Comparison of ENCODE assay signal across 25 mouse cellular contexts in genomic region chr12:107656846-107657245, GRCm38 (mm10).
DNase-seq lines count a peak whose midpoint lies in the region; ATAC-seq lines count a peak whose summit lies in the region.
"Had no signal": no experiment of that assay in that cellular context is flagged by ENCODE, and none has a peak within 500 bp of the region (broad histone marks: within the 10 kb centered on the region; RNA-seq: fewer than 3 reads in every experiment).

No protein-coding gene starts in this region.

- H3K4me3 ChIP-seq in midbrain, embryonic 14.5 days (replicated peaks; ENCODE audit: low read depth, low read length) = no peak overlapping the region
- H3K4me3 ChIP-seq in midbrain, embryonic 16.5 days (ENCODE audit: low read depth, low read length) = no peak overlapping the region
- no peak overlapping the region for H3K4me3 ChIP-seq in limb, embryonic 13.5 days
- H3K4me3 ChIP-seq: erythroblast, embryonic 14.5 days; gastrocnemius, adult 2 months; heart, adult 2 months; heart, embryonic 12.5 days; hindbrain, embryonic 10.5 days; intestine, embryonic 15.5 days had no signal

- 0 out of 2 replicates have a peak, but pooled peaks cover 5% of the 10 kb centered on the region for H3K4me1 ChIP-seq in midbrain, embryonic 14.5 days (ENCODE audit: control insufficient read depth, insufficient read depth, low read length)
- H3K4me1 ChIP-seq in midbrain, embryonic 16.5 days (ENCODE audit: control insufficient read depth, insufficient read depth, low read length) = peaks cover 2% of the 10 kb centered on the region; the same call in 1 of the 2 replicates
- H3K4me1 ChIP-seq in limb, embryonic 13.5 days = peaks cover 49% of the 10 kb centered on the region
- H3K4me1 ChIP-seq: intestine, embryonic 15.5 days had no signal

- H3K36me3 ChIP-seq in midbrain, embryonic 14.5 days (ENCODE audit: control insufficient read depth, insufficient read depth, low read length) = no peaks in the 10 kb centered on the region
- no peaks in the 10 kb centered on the region for H3K36me3 ChIP-seq in midbrain, embryonic 16.5 days (ENCODE audit: control insufficient read depth, insufficient read depth, low read length)
- H3K36me3 ChIP-seq in limb, embryonic 13.5 days = no peaks in the 10 kb centered on the region
- H3K36me3 ChIP-seq: G1E; heart, embryonic 12.5 days; hindbrain, embryonic 10.5 days; intestine, embryonic 15.5 days had no signal

- no peak for ATAC-seq in midbrain, embryonic 14.5 days (ENCODE audit: low FRiP score, low TSS enrichment)
- ATAC-seq in midbrain, embryonic 16.5 days = no peak
- ATAC-seq in limb, embryonic 13.5 days (ENCODE audit: low FRiP score, low read depth) = no peak
- ATAC-seq: CD4-positive, CD25-positive, alpha-beta regulatory T cell, adult 4 months; forebrain, postnatal 0 days; intestine, embryonic 15.5 days had no signal

- H3K4me2 ChIP-seq in midbrain, embryonic 14.5 days (ENCODE audit: low read length) = no peak overlapping the region
- no peak overlapping the region for H3K4me2 ChIP-seq in midbrain, embryonic 16.5 days (ENCODE audit: low read length)
- 0 out of 2 replicates have a peak overlapping the region, but pooled peaks have one; percentile 14 for H3K4me2 ChIP-seq in limb, embryonic 13.5 days (replicated peaks)
- H3K4me2 ChIP-seq: heart, embryonic 12.5 days; hindbrain, embryonic 14.5 days; intestine, embryonic 15.5 days had no signal

- H3K27me3 ChIP-seq in midbrain, embryonic 14.5 days (ENCODE audit: control insufficient read depth, insufficient read depth, low read length) = no peaks in the 10 kb centered on the region
- H3K27me3 ChIP-seq in midbrain, embryonic 16.5 days (ENCODE audit: control insufficient read depth, insufficient read depth, low read depth, low read length) = no peaks in the 10 kb centered on the region
- H3K27me3 ChIP-seq in limb, embryonic 13.5 days = peaks cover 11% of the 10 kb centered on the region; the same call in 1 of the 2 replicates
- H3K27me3 ChIP-seq: intestine, embryonic 15.5 days had no signal

- WGBS in midbrain, embryonic 14.5 days = 54% methylated on average over 5 of the region's 5 CpGs
- WGBS in midbrain, embryonic 16.5 days = 53% methylated on average over 5 of the region's 5 CpGs
- WGBS in limb, embryonic 13.5 days = 24% methylated on average over 5 of the region's 5 CpGs

- H3K9me3 ChIP-seq in midbrain, embryonic 14.5 days (ENCODE audit: control insufficient read depth, low read length) = no peaks in the 10 kb centered on the region
- no peaks in the 10 kb centered on the region for H3K9me3 ChIP-seq in midbrain, embryonic 16.5 days (replicated peaks; ENCODE audit: control insufficient read depth, low read length, poor library complexity, severe bottlenecking)
- H3K9me3 ChIP-seq in limb, embryonic 13.5 days = no peaks in the 10 kb centered on the region
- H3K9me3 ChIP-seq: heart, embryonic 12.5 days; hindbrain, embryonic 10.5 days; intestine, embryonic 15.5 days had no signal

- no peak overlapping the region for H3K27ac ChIP-seq in midbrain, embryonic 14.5 days (replicated peaks; ENCODE audit: low read depth, low read length)
- H3K27ac ChIP-seq in midbrain, embryonic 16.5 days (ENCODE audit: low read length) = no peak overlapping the region
- H3K27ac ChIP-seq in limb, embryonic 13.5 days = no peak overlapping the region
- H3K27ac ChIP-seq: gastrocnemius, adult 2 months; heart, adult 2 months; hindbrain, embryonic 10.5 days; hindbrain, embryonic 14.5 days; intestine, embryonic 15.5 days had no signal

- intact Hi-C loops in gastrocnemius, postnatal 14 days (cut with DNase I; ENCODE audit: low total_unique reads) = no loop called here

- H3K9ac ChIP-seq in midbrain, embryonic 14.5 days (replicated peaks; ENCODE audit: low read length) = no peak overlapping the region
- no peak overlapping the region for H3K9ac ChIP-seq in midbrain, embryonic 16.5 days (ENCODE audit: low read depth, low read length)
- H3K9ac ChIP-seq in limb, embryonic 13.5 days = no peak overlapping the region
- H3K9ac ChIP-seq: forebrain, postnatal 0 days; heart, embryonic 12.5 days; hindbrain, embryonic 14.5 days; intestine, embryonic 15.5 days had no signal

- DNase-seq in embryo, embryonic 10.5 days (ENCODE audit: low spot score) = peak; percentile 15
- no peak for DNase-seq in embryo, embryonic 10 days (ENCODE audit: low spot score)
- peak; percentile 13 for DNase-seq in midbrain, embryonic 14.5 days
- DNase-seq in forelimb bud, embryonic 11.5 days (ENCODE audit: low read depth, low spot score) = peak; percentile 48
- no peak for DNase-seq in adrenal gland, postnatal 4 days (ENCODE audit: low spot score in 2 of 2)
- DNase-seq in gastrocnemius, postnatal 14 days = no peak
- DNase-seq: adrenal gland, adult 8-10 months; adrenal gland, postnatal 36 days; B cell, adult 2 months; cerebellum, adult 11 months; cerebellum, adult 8-10 months; cerebellum, postnatal 14 days; forebrain, postnatal 0 days; gastrocnemius, adult 2 months; gastrocnemius, postnatal 36 days; heart, adult 2 months had no signal

Comparison
In these comparisons a context has a peak if more than half of its experiments do, and no peak if none do; other contexts are left out.
1. DNase-seq: peak in embryo, embryonic 10.5 days (single experiment), midbrain, embryonic 14.5 days (single experiment) and forelimb bud, embryonic 11.5 days (single experiment); none in embryo, embryonic 10 days (single experiment), adrenal gland, postnatal 4 days (0 of 2) and gastrocnemius, postnatal 14 days (single experiment).